Mouse (Mus musculus): ENCODE measurements around the gene Erg. TPM values are rescaled to one million over a fixed set of nuclear protein-coding genes. Genes with fewer than 3 reads are reported as not detected.

Gene Erg
- total RNA-seq, 2 experiments from 2014 or later: 26.8 to 27.0 TPM

DNA sequence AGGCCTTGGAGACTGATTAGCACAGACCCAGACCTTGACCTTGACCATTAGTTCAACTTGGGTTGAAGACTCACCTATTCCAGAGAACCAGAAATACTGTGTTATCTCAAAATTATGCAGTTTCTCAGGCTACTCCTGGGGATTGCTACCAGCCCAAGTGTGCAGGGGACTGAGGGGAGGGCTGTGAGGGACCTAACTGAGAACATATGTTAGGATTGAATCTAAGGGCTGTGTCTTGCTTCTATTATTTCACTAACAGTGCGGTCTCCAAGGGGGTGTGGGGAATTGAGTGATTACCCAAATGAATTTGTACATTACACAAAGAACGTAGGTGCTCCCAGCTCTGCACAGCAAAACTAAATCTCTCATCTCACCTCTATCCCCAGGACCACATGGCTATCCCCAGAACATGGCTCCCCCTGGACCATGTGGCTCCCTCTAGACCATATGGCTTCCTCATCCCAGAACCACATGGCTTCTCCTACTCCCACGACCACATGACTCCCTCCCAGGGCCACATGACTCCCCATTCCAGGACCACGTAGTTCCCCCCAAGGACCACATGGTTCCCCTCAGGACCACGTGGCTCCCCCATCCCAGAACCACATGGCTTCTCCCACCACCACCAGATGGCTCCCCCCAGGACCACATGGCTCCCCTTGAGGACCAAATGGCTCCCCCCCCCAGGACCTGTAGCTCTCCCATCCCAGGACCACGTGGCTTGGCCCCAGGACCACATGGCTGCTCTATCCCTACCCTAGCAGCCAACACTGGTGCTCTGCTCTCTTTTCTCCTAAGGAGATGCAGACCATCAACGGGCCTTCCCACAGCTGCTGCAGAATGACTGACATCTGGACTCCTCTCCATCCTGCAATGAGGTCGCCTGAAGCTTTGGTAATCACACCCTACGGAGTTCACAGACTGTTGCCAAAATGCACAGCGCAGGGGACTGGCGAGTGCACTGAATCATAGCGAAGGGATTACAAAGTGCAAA lies 229.1 kb downstream of the Erg start:
- no peak for DNase-seq (ENCODE audit: low spot score in 2 of 2)

DNA sequence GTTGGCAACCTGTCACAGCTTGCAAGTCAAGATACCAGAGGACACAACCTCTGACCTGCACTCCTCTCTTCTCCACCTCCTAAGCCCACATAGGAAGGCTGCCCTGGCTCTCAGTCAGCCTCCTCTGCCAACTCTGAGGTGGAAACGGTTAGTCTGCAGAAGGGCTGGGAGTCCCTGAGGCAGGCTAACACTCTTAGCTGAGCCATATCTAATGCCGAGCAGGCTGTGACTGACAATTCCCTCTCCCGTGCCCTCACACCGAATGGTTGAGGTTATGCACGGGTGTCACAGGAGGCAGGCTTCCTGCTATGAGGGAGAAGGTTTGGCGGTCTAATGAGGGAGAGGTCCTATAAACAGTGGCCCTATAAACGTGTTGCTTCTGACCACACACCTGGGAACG lies 232.6 kb downstream of the Erg start:
- DNase-seq (ENCODE audit: low spot score in 2 of 2): no peak

DNA sequence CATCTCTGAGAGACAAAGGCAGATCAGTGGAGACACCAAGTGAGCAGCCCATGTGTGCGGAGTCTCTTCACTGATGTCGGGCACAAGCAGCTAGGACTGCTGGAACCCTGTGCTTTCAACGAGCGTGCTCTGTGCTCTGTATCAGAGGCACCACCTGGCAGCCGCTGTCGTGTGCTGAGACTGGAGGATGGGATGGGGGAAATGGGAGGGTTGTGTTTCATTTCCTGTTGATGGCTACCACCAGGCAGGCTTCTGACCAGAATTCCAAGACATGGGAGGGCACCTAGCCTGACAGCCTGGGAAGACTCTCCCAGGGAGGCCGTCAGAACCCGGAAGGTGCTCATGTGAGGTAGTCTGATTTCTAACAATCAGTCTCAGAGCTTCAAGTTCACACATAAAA lies 234.1 kb downstream of the Erg start:
- DNase-seq (ENCODE audit: low spot score in 2 of 2): no peak

DNA sequence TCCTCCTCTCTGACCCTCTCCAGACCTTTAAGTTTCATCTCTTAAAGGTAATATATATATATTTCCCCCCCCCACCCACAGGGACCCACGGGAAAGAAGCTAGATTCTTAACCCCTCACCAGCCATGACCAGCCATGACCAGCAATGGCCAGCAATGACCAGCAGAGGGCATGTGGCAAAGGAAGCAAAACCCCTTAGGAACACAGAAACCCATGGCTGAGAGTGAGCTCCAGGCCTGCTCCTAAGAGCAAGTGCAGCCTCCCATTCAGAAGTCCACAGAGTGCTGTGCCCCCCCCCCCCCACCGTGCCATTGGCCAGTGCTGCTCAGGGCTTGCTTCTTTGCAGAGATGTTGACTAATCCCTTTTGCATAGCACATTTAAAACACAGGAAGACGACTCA lies 235.9 kb downstream of the Erg start:
- DNase-seq (ENCODE audit: low spot score in 2 of 2): no peak

DNA sequence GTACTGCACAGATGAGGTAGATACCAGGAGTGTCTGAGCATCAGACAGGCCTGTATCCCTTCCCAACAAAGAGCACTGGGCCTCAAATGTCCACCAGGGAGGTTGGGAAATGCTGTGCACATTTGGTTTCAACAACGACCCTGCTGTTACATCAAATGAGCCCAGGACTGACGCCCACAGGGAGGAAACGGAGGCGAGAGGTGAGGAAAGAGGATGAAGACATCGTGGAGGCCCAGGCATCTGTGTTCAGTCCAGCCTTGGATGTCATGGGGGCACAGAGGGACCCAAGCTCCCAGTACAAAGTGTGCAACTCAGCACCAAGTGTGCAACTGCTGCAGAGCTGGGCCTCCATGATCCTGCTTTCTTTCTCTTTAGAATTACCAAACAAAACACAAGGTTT lies 236.6 kb downstream of the Erg start:
- DNase-seq (ENCODE audit: low spot score in 2 of 2): no peak

DNA sequence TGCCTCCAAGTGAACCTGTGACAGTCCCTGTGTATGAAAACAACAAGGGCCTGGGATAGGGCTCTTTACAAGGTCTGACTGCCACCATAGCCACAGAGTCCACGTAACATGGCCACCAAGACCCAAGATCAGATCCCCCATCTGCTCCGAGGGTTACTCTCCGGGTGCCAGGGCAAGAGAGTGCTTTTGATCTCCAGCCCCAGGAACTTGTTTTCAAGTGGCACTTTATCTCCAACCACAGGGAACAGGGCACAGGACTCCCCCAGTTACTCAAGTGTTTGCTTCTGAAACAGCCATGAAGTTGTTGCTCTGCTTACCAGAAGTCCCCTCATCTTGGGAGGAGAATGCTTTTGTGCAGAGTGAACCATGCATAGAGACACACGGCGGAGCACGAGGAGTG lies 237.0 kb downstream of the Erg start:
- DNase-seq (ENCODE audit: low spot score in 2 of 2): no peak

DNA sequence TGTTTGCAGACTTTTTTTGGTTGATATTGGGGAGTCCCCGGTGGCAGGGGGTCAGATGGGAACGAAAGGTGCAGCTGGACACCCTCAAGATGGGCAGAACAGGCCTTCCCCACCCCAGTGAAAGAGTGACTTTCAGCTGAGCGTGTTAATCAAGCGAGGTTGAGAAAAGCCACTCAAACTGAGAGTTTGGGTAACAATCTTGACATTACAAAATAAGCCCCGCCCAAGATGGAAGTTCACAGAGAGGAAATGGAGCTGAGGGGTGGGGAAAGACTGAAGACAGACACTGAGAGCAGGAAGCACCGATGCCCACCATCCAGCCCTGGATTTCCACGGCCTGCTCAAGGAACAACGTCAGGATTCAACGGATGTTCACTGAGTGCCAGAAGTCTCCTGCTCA lies 237.8 kb downstream of the Erg start:
- no peak for DNase-seq (ENCODE audit: low spot score in 2 of 2)

DNA sequence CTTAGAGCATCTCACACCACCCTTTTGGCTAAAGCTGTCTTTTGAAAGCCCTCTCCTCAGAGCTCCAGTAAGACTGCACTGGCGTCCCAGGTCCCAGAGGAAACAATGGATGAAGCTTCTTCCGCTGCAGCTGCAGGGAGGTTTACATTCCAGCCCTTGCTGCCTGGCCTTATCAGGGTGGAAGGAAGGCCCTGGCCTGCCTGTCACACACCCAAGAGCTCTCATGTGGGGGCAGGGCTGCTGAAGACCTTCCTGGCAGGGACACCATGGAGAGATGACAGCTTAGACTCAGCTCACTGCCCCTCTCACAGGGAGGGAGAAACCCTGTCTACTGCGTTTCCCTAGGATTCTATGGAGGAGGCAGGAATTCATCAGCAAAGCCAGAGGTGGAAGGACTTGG lies 239.2 kb downstream of the Erg start:
- DNase-seq (ENCODE audit: low spot score in 2 of 2): no peak

DNA sequence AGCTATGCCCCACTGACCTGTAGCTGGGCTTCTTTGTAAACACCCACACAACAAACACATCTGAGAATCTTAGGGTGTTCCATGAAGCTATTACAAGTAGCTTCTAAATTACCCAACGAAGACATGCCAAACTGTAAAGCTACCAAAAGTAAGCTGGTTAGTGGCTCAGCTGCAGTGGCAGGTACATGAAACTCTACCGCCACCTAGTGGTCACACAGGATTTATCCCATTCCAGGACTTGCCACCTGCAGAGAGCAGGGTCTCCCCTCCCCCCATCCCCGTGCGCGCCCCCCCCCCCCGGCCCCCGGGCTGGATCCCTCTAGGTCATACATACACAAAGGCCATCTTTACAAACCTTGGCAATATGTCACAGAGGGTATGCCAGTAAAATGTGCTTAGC lies 240.5 kb downstream of the Erg start:
- peak in 1 of 2 experiments; percentile 47 for DNase-seq (ENCODE audit: low spot score in 2 of 2)

DNA sequence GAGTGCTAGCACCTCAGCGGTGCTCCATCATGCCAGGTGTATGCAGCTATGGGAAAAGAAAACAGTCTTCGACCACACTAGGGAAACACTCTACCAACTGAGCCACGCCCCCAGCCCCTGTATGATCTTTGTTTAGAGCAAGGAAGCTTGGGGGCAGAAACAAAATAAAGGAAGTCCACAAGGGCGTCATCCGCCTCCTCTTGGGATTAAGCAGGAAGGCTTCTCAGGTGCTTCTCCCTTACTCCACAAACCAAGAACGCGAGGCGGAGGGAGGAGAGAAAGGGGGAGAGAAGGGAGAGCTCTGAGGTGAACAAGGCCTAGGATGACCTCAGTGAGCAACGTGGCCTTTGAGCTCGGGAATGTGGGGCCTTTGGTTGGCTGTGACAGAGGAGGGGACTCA lies 241.4 kb downstream of the Erg start:
- no peak for DNase-seq (ENCODE audit: low spot score in 2 of 2)

DNA sequence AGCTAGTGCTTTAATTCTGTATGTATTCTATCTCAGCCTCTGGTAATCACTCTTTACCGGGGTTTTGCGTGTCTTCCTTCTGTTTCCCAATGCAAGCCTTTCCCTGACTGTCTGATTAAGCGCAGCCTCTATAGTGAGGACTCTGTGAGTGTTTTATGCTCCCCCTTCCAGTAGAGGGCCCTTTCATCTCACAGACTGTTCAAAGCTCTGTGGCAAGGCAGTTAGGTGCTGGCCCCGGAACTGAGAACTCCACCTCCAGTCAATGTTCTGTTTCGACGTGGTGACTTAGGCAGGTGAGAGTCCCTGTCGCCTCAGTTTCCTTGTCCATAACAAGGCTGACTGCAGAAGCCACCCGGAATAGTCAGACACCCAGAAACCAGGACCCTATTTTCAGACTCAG lies 244.4 kb downstream of the Erg start:
- DNase-seq (ENCODE audit: low spot score in 2 of 2): no peak

DNA sequence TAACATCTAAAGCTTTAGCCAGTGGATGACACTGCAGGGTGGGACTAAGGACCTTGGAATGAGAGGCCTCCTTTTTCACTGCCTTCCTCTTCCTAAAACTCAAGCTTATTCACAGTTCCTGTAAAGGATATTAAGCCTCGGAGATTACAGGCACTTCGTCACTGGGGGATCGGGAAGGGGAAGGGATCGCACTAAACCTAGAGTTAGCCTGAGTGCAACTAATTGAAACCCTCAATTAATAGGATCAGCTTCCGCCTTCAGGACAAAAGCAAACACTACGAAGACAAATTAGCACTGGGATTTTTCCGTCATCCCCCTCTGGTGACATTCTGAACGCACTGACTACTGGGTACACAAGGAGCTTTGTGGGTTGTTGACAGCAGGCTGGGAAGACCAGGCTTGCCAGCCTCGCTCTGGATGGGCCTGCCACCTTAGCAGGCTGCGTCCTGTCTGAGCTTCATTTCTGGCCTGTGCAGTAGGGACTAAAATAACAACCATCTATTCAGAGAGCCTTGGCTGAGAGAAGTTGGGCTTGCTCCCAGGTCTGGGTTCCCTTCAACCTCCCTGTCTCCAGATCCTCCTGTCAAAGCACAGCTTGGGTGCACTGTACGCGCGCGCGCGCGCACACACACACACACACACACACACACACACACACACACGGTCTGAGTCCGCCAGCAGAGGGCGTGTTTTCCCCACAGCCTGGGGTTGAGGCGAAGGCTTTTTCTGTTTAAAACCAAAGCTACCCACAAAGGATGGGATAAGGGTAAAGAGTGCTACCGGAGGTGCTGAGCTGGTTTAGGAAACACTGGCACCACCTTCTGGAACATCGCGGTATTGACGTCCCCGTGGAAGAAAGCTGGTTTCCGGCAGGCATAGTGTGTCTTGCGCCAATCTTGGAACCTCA lies 245.3 kb downstream of the Erg start:
- peak; percentile 21 to 57 for DNase-seq (ENCODE audit: low spot score in 2 of 2)

DNA sequence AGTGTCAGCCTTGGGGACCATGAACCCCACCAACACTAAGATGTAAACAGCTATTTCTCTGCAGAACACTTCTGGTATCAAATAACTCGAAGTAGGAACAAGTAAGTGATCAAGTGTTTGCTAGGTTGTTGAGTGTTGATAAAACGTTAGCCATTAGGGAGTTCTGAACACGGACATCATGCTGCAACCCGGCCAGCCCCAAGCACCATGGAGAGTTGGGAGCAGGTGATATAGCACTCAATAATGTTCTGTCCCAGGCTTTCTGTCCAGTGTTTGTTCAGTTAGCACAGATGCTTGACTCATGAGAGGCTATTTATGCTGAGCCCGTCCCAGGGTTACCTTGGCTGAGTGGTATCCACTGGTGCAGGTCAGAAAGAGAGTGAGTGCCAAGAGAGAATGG lies 254.2 kb downstream of the Erg start:
- DNase-seq (ENCODE audit: low spot score in 2 of 2): no peak

DNA sequence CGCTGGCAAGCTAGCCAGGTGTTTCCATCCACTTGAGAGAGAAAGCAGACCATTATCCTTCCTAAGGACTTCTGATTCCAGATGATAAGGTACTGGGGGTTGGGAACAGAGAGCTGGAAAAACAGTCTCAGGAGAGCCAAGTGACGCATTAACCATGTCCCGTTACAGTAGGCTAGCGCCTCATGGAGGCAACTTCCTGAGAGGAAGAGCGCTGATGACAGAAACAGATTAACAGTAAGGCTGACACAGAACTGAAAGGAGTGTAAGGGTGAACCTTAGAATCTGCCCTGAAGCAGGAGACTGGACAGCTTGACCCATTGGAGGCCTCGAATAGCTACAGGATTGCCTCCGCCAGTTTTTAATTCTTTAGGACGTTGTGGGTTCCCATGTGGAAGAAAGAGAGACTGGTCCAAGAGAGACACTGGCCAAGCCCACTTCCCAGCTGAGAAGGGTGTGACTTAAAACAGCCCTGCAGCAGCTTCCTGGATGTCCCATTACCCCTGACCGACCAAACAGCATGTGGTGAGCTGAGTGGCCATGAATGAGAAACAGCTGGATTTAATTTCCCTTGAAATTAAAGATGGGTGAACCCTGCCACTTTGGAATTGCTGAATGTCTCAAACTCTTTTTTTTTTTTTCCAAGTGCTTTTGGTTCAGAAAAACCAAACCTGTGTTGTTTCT lies 264.3 kb downstream of the Erg start:
- DNase-seq (ENCODE audit: low spot score in 2 of 2): no peak

Other genes starting within 250 kb of the Erg start
- gene Ets2, start 115.5 kb upstream of the Erg start, total RNA-seq (2021): 10 to 100 TPM; 64.8 to 73.7 TPM